Mouse (Mus musculus): ENCODE measurements around the gene Trp53bp1. TPM values are rescaled to one million over a fixed set of nuclear protein-coding genes. Genes with fewer than 3 reads are reported as not detected.
A peak's percentile ranks its signal among the peaks of the same experiment; 100 is the strongest.

Trp53bp1 gene
- polyA plus RNA-seq, 1 experiment from 2014 or later = 144 TPM

DNA sequence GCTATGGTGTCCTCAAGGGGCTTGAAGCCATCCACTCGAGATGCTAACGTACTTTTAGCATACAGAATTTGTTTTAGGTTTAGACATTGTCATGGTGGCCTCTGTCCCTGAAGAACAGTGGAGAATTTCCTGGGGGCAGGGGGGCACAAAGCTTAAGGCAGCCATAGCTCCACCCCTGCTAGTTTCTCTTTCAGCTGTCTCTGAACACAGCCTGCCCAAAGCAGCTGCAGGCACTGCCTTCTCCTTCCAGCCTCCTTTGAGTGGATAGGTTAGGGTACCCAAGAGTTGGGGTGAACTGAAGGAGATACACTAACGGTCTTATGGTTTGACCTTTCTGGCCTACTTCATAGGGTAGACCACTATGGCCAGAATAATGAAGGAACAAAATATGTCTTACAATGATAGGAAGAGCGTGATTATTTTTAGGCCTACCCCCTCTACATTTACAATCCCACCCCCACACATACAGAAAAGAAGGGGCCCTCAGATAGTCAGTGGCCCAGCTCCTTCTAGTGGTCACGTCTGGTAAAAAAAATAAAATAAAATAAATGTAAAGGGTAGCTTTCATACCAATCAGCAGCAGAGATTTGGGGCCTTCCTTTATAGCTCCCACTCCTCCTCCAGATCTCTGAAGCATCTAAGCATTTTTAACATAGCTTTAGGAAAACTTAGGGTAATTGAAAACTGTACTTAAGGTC, 21.3 kb upstream of the Trp53bp1 start:
- H3K27me3 ChIP-seq (ENCODE audit: poor library complexity, severe bottlenecking) = peaks cover 94% of the 10 kb centered on the region

DNA sequence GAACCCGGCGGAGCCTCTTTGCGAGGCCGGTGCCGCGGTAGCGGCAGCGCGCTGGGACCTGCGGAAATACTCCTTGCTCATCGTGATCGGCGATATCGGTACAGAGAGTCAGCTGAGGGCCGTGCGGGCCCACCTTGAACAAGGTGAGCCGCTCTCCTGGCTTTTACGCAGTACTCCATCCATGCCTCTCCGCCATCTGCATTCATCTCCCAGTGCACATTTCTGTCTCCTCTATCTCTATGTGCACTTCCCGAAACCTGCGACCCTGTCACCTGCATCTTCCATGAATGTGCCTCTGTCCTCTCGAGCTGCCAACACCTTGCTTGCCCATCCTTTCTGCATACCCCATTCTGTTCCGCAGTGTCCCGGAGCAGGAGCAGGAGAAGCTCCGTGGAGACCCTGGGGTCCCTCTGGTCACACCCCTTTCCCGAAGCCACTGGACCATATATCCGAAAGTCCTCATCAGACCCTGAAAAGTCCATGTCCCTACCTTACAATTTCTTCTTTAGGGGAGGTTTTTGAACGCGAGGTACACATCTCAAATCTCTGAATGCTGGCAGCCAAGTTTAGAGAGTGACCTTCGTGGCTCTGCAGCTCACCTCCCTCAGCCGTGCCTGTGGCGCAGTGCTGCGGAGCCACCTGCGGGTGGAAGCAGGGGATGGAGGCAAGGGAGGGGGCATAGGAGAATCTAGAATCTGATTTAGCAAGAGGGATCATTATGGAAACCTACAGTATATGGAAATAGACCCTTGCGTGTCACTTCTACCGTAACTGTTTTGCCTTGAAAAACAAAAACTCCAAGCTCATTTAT, 18.7 kb upstream of the Trp53bp1 start:
- DNase-seq (ENCODE audit: extremely low spot score, low spot score) = no peak
- Histone ChIP-seq H3K4me1 (peaks cover 40% of the 10 kb centered on the region), H3K9me3 (no peaks in the 10 kb centered on the region), H3K27me3 (ENCODE audit: poor library complexity, severe bottlenecking) (peaks cover 70% of the 10 kb centered on the region), H3K4me3 (peak overlapping the region; percentile 66), H3K27ac (peak overlapping the region; percentile 82), H3K36me3 (replicated peaks) (no peaks in the 10 kb centered on the region)
- 4% methylated on average over 36 of the region's 36 CpGs for WGBS

More for the DNA sequence above, 21.3 kb upstream of the Trp53bp1 start:
- Histone ChIP-seq H3K36me3 (replicated peaks) (no peaks in the 10 kb centered on the region), H3K4me3 (no peak overlapping the region), H3K4me1 (peaks cover 65% of the 10 kb centered on the region), H3K9me3 (no peaks in the 10 kb centered on the region), H3K27ac (no peak overlapping the region)
- no peak for DNase-seq (ENCODE audit: extremely low spot score, low spot score)
- WGBS = 68% methylated on average over 5 of the region's 5 CpGs

DNA sequence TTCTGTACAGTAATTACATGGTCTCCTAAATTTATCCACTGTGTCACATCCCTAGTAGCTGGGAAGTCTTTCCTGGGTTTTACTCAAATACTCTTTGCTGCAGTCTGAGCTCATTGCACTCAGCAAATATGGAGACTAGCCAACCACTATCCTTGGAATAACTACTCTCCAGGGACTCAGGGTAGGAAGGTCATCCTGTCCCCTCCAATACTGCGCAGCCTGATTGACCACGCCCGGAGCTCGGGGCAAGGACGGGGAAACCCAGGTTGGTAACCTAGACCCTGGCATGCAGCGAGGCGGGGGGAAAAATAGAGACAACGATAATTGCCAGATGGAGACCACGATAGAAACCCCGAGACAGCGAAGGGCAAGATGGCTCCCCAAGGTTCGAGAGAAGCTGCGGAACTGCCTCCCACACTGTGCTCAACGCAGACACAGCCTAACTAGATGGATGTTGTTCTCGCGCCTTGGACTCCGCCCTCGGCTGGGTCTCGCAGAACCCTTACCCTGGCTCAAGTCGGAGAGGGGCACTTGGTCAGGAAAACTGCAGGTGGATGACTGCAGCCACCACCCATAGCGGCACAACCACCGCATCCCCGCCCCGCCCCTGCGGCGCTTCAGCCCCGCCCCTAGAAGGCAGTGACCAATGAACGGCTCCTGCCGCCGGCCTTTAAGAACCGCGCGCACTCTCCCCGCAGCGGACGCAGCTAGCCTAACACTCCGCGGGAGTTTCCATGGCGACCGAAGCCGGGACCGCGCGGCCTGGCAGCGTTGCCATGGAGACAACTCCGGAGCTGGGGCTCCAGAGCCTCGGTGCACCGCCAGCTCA, 17.9 kb upstream of the Trp53bp1 start, which contains the start of gene Map1a:
Gene Map1a, plus strand, starts transcription at position 700 of the 829 bp plus-strand sequence.
- peak within 1 kb of the TSS; percentile 82 for H3K27ac ChIP-seq
- no peaks in the 10 kb centered on the region for H3K9me3 ChIP-seq
- H3K27me3 ChIP-seq (ENCODE audit: poor library complexity, severe bottlenecking) = peaks cover 61% of the 10 kb centered on the region
- peak; percentile 98 for DNase-seq (ENCODE audit: extremely low spot score, low spot score)
- under 1% methylated on average over 48 of the region's 48 CpGs for WGBS
- H3K36me3 ChIP-seq (replicated peaks) = no peaks in the 10 kb centered on the region
- H3K4me3 ChIP-seq = peak within 1 kb of the TSS; percentile 66
- H3K4me1 ChIP-seq = peaks cover 32% of the 10 kb centered on the region

DNA sequence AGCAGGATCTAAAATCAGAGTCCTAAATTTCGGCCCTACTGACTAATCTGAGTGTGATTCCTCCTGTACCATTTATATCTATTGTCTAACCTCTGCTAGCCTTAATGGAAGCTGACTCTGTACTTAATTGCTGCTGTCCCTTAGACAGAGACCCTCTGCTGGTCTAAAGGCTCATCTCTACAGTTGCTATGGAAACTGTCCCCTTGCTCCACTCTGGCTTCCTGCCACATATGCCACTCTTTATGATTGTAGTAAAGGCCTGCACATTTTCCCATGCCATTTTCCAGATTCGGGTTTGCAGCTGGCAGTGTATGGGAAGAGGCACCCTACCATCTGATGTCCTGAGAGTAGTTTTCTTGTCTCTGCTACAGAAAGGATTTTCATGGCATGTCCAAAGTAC, 16.6 kb upstream of the Trp53bp1 start:
- peaks cover 25% of the 10 kb centered on the region for H3K4me1 ChIP-seq
- H3K4me3 ChIP-seq = no peak overlapping the region
- WGBS = 79% methylated on average over 2 of the region's 2 CpGs
- H3K9me3 ChIP-seq = no peaks in the 10 kb centered on the region
- H3K36me3 ChIP-seq (replicated peaks) = no peaks in the 10 kb centered on the region
- H3K27ac ChIP-seq = no peak overlapping the region
- peaks cover 49% of the 10 kb centered on the region for H3K27me3 ChIP-seq (ENCODE audit: poor library complexity, severe bottlenecking)
- DNase-seq (ENCODE audit: extremely low spot score, low spot score) = no peak

DNA sequence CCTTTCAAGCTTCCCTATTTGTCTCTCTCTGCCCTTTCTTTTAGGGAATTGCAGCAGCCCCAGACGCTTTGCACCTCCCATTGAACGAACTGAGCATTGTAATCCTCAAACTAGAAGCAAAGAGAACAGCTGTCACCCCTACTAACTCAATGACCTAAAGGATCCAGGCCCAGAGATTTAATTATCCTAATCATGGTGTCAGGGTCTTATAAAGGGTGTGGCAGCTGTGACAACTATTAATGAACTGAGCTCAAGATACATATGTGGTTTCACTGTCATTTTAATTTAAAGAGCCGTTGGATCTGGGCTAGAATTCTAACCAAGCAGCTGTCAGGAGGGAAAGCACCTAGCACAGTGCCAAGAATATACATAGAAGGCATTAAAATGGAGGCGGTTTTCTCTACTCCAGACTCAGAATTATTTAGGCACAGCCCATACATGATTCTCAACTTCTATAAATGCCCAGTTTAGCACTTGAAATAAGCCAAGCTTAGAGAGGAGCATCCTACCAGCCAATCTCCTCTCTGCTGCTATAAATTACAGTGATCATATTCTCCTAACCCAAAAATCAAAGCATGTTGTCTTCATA, 815 bp upstream of the Trp53bp1 start:
- H3K36me3 ChIP-seq (replicated peaks) = peaks cover 34% of the 10 kb centered on the region
- no peaks in the 10 kb centered on the region for H3K27me3 ChIP-seq (ENCODE audit: poor library complexity, severe bottlenecking)
- H3K27ac ChIP-seq = peak overlapping the region; percentile 99
- DNase-seq (ENCODE audit: extremely low spot score, low spot score) = no peak
- peaks cover 37% of the 10 kb centered on the region for H3K4me1 ChIP-seq
- 32% methylated on average over 4 of the region's 4 CpGs for WGBS
- peak overlapping the region; percentile 98 for H3K4me3 ChIP-seq
- no peaks in the 10 kb centered on the region for H3K9me3 ChIP-seq

DNA sequence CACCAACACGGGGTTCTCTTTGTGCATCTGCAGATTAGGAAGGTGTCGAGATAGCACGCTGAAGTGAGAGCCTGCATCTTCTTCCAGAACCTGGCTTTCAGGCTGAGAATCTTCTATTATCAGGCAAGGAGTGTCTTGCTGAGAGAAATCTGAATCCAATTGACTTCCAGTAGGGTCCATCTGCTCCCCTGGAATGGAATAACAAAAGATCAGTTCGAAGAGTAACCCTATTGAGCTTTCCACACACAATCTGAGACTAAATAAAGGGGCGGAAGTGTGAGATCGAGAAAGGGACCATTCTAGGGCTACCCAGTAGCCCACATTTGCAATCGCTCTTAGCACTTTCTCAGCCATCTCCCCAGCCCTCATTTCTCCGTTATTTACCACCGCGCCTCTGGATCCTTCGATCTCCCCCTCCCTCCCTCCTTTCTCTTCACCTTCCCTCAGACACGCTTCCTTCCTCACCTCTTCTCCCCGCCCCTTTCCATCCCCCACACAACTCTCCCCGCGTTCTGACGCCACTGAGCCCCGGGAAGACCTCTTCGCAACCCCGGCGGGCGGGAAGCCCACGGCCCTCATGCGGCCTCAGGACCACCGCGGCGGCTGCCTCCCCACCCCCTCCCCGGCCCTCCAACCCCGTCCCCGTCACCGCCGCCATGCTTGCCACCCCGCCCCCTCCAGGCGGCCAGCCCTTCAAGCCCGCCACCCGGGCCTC, 529 bp downstream of the Trp53bp1 start:
- under 1% methylated on average over 35 of the region's 35 CpGs for WGBS
- Histone ChIP-seq H3K27ac (peak overlapping the region; percentile 99), H3K36me3 (replicated peaks) (peaks cover 47% of the 10 kb centered on the region), H3K4me1 (peaks cover 37% of the 10 kb centered on the region), H3K4me3 (peak overlapping the region; percentile 98), H3K27me3 (ENCODE audit: poor library complexity, severe bottlenecking) (no peaks in the 10 kb centered on the region), H3K9me3 (no peaks in the 10 kb centered on the region)
- DNase-seq (ENCODE audit: extremely low spot score, low spot score) = no peak

DNA sequence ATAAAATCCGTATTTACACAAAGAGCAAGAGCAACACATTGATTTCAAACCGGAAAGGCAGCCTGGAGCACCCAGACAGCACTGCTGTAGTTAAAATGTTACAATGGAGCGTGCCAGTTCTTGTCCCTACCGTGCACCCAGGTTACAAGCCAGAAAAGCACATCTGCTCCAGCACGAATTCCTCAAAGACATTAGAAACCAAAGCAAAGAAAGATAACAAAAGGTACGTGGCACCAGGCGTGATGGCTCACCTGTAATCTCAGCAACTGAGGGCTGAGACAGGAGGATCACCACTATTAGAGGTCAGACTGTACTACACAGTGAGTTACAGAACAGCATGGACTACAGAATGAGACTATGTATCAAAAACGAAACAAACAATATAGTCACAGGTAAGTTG, 2.8 kb downstream of the Trp53bp1 start:
- H3K4me3 ChIP-seq = no peak overlapping the region
- 89% methylated on average over 8 of the region's 8 CpGs for WGBS

DNA sequence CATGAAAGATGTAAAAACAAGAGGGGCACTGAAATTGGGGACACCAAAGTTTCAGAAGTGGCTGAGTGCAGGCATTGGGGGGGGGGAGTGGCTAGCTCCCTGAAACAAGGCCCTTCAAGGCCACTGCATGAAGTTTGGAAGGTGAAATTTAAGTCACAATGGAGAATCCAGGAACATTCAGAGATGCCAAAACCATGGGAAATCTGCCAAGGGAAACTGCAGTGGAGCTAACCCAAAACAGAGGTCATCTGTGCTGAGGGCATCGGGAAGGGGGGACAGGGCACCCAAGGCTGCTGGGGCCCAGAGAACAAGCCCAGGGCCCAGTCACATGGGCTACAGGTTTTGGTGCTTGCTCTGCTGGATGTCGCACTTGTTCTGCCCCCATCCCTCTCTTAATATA, 21.4 kb downstream of the Trp53bp1 start:
- Histone ChIP-seq H3K27ac (no peak overlapping the region), H3K9me3 (no peaks in the 10 kb centered on the region), H3K36me3 (replicated peaks) (peaks cover 100% of the 10 kb centered on the region), H3K27me3 (ENCODE audit: poor library complexity, severe bottlenecking) (no peaks in the 10 kb centered on the region), H3K4me3 (no peak overlapping the region), H3K4me1 (no peaks in the 10 kb centered on the region)
- DNase-seq (ENCODE audit: extremely low spot score, low spot score) = no peak
- 92% methylated on average over 2 of the region's 2 CpGs for WGBS

More for the DNA sequence above, 2.8 kb downstream of the Trp53bp1 start:
- DNase-seq (ENCODE audit: extremely low spot score, low spot score) = no peak
- H3K9me3 ChIP-seq = peaks cover 4% of the 10 kb centered on the region; the same call in 1 of the 2 replicates
- H3K27me3 ChIP-seq (ENCODE audit: poor library complexity, severe bottlenecking) = no peaks in the 10 kb centered on the region
- H3K36me3 ChIP-seq (replicated peaks) = peaks cover 66% of the 10 kb centered on the region
- no peak overlapping the region for H3K27ac ChIP-seq
- H3K4me1 ChIP-seq = peaks cover 37% of the 10 kb centered on the region

DNA sequence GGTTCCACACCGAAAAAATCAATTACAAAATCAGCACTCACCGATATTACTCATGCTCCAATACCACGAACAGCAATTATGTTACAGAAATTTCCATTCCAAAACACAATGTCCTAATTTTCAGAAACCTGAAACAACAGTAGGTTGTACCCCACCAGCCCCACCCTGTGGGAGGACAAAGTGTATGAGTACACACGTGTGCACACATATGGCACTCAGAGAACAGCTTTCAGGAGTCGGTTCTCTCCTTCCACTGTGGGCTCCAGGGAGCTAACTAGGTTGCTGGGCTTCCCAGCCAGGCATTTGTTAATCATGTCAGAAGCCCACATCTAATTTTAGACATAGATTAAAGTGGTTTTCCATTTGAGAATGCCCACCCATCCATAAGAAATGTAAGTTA, 27.1 kb downstream of the Trp53bp1 start:
- no peaks in the 10 kb centered on the region for H3K9me3 ChIP-seq
- WGBS = 95% methylated on average over 5 of the region's 5 CpGs
- peaks cover 98% of the 10 kb centered on the region for H3K36me3 ChIP-seq (replicated peaks)
- no peaks in the 10 kb centered on the region for H3K4me1 ChIP-seq
- H3K27ac ChIP-seq = no peak overlapping the region
- no peak for DNase-seq (ENCODE audit: extremely low spot score, low spot score)
- H3K4me3 ChIP-seq = no peak overlapping the region
- no peaks in the 10 kb centered on the region for H3K27me3 ChIP-seq (ENCODE audit: poor library complexity, severe bottlenecking)

DNA sequence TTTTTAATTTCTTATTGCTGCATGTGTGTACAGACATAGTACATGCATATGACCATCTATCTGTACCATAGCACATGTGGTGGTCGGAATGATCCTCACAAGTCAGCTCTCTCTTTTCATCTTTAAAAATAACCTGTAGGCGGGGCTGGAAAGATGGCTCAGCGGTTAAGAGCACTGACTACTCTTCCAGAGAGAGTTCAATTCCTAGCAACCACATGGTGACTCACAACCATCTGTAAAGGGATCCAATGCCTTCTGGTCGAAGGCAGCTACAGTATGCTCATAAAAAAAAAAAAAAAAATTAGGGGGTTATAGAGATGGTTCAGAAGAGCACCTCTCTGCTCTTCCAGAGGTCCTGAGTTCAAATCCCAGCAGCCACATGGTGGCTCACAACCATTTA, 31.8 kb downstream of the Trp53bp1 start:
- no peak overlapping the region for H3K4me3 ChIP-seq
- WGBS = 88% methylated on average over 4 of the region's 4 CpGs
- no peak for DNase-seq (ENCODE audit: extremely low spot score, low spot score)
- no peaks in the 10 kb centered on the region for H3K4me1 ChIP-seq
- H3K9me3 ChIP-seq = no peaks in the 10 kb centered on the region
- H3K27ac ChIP-seq = no peak overlapping the region
- H3K27me3 ChIP-seq (ENCODE audit: poor library complexity, severe bottlenecking) = no peaks in the 10 kb centered on the region
- H3K36me3 ChIP-seq (replicated peaks) = peaks cover 98% of the 10 kb centered on the region

DNA sequence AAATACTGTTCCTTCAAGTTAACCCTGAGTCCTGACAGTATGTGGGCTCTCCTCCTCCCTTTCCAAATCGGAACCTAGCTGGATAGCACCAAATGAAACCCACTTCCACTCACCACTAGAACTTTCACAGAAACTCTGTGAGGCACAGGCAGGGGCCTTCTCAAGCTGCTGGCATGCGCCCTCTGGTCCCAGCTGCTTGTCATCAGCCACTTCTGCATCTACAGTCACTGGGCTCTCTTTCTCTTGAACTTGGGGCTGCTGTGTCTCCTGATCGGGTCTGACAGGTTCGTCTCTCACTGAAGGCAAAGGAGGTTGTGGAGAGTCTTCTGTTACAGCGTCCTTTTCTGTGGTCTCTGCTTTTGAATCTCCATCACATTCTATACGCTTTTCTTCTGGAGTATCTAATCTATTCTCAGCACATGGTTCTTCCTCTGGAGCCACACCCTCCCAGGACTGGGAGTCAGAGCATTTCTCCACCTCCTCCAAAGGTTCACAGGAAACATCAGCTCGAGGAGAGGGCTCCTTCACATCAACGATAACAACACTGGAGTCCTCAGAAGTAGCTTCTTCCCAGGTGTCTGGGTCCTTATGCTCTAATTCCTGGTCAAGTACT, 35.6 kb downstream of the Trp53bp1 start:
- Histone ChIP-seq H3K4me3 (no peak overlapping the region), H3K4me1 (no peaks in the 10 kb centered on the region), H3K9me3 (no peaks in the 10 kb centered on the region), H3K36me3 (replicated peaks) (peaks cover 99% of the 10 kb centered on the region), H3K27ac (no peak overlapping the region), H3K27me3 (ENCODE audit: poor library complexity, severe bottlenecking) (no peaks in the 10 kb centered on the region)
- WGBS = 90% methylated on average over 8 of the region's 8 CpGs
- DNase-seq (ENCODE audit: extremely low spot score, low spot score) = no peak
